Mouse (Mus musculus): ENCODE measurements around the gene Rhov. TPM values are rescaled to one million over a fixed set of nuclear protein-coding genes. Genes with fewer than 3 reads are reported as not detected.
A peak's percentile ranks its signal among the peaks of the same experiment; 100 is the strongest.

Gene Rhov
- polyA plus RNA-seq, 1 experiment from 2014 or later = 0.19 TPM

DNA sequence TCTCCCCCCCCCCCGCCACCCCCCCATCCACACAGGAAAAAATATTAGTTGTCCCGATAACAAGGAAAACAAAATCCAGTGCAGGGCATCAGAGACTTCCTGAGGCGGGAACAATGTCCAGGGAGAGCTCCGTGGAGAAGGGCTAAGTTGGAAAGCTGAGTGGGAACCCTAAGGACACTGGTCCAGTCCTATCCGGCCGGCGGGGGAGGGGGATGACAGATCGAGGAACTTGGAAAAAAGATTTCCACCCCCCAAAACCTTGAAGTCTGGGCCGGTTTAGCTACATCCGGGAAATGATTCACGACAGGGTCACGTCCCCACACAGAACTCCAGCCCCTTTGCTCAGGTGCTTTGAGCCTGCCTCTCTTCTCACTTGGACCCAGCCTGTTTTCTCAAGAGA is 40.5 kb upstream of the Rhov start:
- H3K27ac ChIP-seq (replicated peaks in 1 of 2; ENCODE audit: control insufficient read depth in 1 of 2, insufficient read depth in 1 of 2, low read depth in 2 of 2, low read length in 2 of 2) = peak overlapping the region; percentile 59 to 60

GRCm38 (mm10) chr2:119304798-119305208 is 33.7 kb upstream of the Rhov start:
- no peak overlapping the region for H3K4me2 ChIP-seq (ENCODE audit: low read length)
- ATAC-seq (ENCODE audit: insufficient number of reproducible peaks, insufficient read depth, low FRiP score, low read depth) = no peak
- H3K9me3 ChIP-seq (ENCODE audit: control insufficient read depth, low read length) = no peaks in the 10 kb centered on the region
- WGBS = 15% methylated on average over 3 of the region's 3 CpGs
- peaks cover 17 to 27% of the 10 kb centered on the region in 2 experiments; a peak in 3 of 4 replicates for H3K4me1 ChIP-seq (ENCODE audit: control insufficient read depth in 2 of 2, insufficient read depth in 2 of 2, low read length in 2 of 2)
- 0 out of 4 replicates have a peak overlapping the region, but pooled peaks of 1 of the 2 experiments have one; percentile 24 for H3K27ac ChIP-seq (replicated peaks in 1 of 2; ENCODE audit: control insufficient read depth in 1 of 2, insufficient read depth in 1 of 2, low read depth in 2 of 2, low read length in 2 of 2)
- H3K9ac ChIP-seq (ENCODE audit: low read length) = no peak overlapping the region
- no peaks in the 10 kb centered on the region for H3K36me3 ChIP-seq (ENCODE audit: control insufficient read depth, insufficient read depth, low read length)
- H3K4me3 ChIP-seq (ENCODE audit: control insufficient read depth in 1 of 2, insufficient read depth in 1 of 2, low read depth in 1 of 2, low read length in 2 of 2) = no peak overlapping the region
- no peaks in the 10 kb centered on the region for H3K27me3 ChIP-seq (ENCODE audit: control insufficient read depth, insufficient read depth, low read length)

More for the DNA sequence above, 40.5 kb upstream of the Rhov start:
- Histone ChIP-seq H3K27me3 (ENCODE audit: control insufficient read depth, insufficient read depth, low read length) (no peaks in the 10 kb centered on the region), H3K4me1 (ENCODE audit: control insufficient read depth in 2 of 2, insufficient read depth in 2 of 2, low read length in 2 of 2) (peaks cover 0 to 2% of the 10 kb centered on the region in 2 experiments; a peak in 1 of 4 replicates), H3K9ac (ENCODE audit: low read length) (no peak overlapping the region), H3K4me2 (ENCODE audit: low read length) (no peak overlapping the region), H3K4me3 (ENCODE audit: control insufficient read depth in 1 of 2, insufficient read depth in 1 of 2, low read depth in 1 of 2, low read length in 2 of 2) (no peak overlapping the region), H3K36me3 (ENCODE audit: control insufficient read depth, insufficient read depth, low read length) (no peaks in the 10 kb centered on the region), H3K9me3 (ENCODE audit: control insufficient read depth, low read length) (peaks cover 4% of the 10 kb centered on the region; the same call in 1 of the 2 replicates)
- no peak for ATAC-seq (ENCODE audit: insufficient number of reproducible peaks, insufficient read depth, low FRiP score, low read depth)
- 40% methylated on average over 12 of the region's 12 CpGs for WGBS

DNA sequence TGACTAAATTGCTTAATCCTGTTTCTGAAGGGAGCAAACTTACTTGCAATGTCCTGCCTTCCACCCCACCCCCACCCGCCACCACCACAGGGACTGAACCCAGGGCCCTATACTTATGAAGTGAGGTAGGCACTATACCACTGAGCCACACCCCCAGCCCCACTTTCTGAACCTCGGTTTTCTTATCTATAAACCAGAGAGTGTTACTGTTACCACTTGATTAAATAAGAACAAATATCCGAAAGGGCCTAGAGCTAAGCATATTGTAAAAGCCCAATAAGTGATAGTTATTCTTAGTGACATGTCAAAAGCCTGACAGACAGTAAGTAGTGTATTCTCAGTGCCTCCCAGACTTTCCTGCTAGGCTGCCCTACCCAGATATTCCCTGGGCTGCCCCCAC is 33.3 kb upstream of the Rhov start:
- 42% methylated on average over 3 of the region's 3 CpGs for WGBS
- peaks cover 4% of the 10 kb centered on the region; the same call in 1 of the 2 replicates for H3K36me3 ChIP-seq (ENCODE audit: control insufficient read depth, insufficient read depth, low read length)
- ATAC-seq (ENCODE audit: insufficient number of reproducible peaks, insufficient read depth, low FRiP score, low read depth) = no peak
- no peak overlapping the region for H3K9ac ChIP-seq (ENCODE audit: low read length)
- H3K27ac ChIP-seq (replicated peaks in 1 of 2; ENCODE audit: control insufficient read depth in 1 of 2, insufficient read depth in 1 of 2, low read depth in 2 of 2, low read length in 2 of 2) = no peak overlapping the region
- H3K4me2 ChIP-seq (ENCODE audit: low read length) = no peak overlapping the region
- H3K4me3 ChIP-seq (ENCODE audit: control insufficient read depth in 1 of 2, insufficient read depth in 1 of 2, low read depth in 1 of 2, low read length in 2 of 2) = no peak overlapping the region
- no peaks in the 10 kb centered on the region for H3K9me3 ChIP-seq (ENCODE audit: control insufficient read depth, low read length)
- H3K4me1 ChIP-seq (ENCODE audit: control insufficient read depth in 2 of 2, insufficient read depth in 2 of 2, low read length in 2 of 2) = peaks cover 17 to 31% of the 10 kb centered on the region in 2 experiments; a peak in 3 of 4 replicates
- H3K27me3 ChIP-seq (ENCODE audit: control insufficient read depth, insufficient read depth, low read length) = no peaks in the 10 kb centered on the region

DNA sequence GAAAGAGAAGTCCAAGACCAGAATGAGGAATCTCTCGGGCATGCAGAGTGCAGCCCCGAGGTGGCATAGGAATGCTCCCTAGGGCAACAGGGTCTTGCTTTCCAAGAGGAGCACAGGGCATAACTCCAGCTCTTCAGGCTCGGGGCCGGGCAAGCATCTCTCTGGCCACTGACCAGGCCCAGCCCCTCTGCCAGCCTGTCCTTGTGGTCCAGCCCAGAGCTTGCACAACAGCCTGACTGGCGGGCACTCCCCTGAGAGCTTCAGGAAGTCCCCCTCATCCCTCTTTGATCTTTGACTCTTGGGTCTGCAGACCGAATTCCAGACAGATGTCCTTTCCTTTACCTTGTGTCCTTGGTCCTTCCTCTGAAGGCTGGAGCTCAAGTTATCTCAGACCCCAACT is 31.8 kb upstream of the Rhov start:
- ATAC-seq (ENCODE audit: insufficient number of reproducible peaks, insufficient read depth, low FRiP score, low read depth) = no peak
- Histone ChIP-seq H3K4me1 (ENCODE audit: control insufficient read depth in 2 of 2, insufficient read depth in 2 of 2, low read length in 2 of 2) (peaks cover 17 to 31% of the 10 kb centered on the region in 2 experiments; a peak in 3 of 4 replicates), H3K36me3 (ENCODE audit: control insufficient read depth, insufficient read depth, low read length) (peaks cover 19% of the 10 kb centered on the region), H3K9ac (ENCODE audit: low read length) (no peak overlapping the region), H3K27me3 (ENCODE audit: control insufficient read depth, insufficient read depth, low read length) (no peaks in the 10 kb centered on the region), H3K4me2 (ENCODE audit: low read length) (no peak overlapping the region), H3K4me3 (ENCODE audit: control insufficient read depth in 1 of 2, insufficient read depth in 1 of 2, low read depth in 1 of 2, low read length in 2 of 2) (no peak overlapping the region), H3K9me3 (ENCODE audit: control insufficient read depth, low read length) (no peaks in the 10 kb centered on the region), H3K27ac (replicated peaks in 1 of 2; ENCODE audit: control insufficient read depth in 1 of 2, insufficient read depth in 1 of 2, low read depth in 2 of 2, low read length in 2 of 2) (no peak overlapping the region)
- 65% methylated on average over 6 of the region's 6 CpGs for WGBS

DNA sequence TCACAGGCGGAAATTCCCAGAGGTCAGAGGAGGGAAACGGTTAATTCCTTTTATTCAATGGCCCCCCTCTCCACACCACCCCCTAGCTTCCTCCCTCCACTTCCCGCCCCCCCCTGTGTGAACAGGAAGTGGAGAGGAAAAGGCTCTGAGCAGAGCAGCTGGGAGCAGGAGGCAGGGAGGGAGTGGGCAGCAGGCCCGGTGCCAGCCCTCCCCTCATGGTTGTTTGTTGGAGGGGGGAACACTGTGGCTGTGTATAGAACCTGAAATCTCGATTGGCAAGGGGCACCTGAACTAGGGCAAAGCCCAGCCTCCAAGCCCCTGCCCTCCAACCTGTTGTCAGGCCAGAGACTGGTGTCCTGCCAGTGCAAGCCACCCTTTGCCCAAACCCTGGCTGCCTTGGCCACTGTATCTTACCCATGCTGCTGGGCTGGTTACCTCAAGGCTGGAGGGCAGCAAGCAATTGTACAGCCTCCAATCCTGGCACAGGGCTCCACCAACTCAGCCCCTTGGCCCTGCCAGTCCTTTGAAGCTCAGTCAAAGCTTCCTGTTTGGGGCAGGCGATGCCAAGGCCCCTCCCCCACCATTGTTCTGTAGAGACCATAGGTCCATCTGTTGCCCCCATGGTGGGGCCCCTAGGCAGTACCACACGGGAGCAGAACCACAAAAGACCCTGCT is 29.9 kb upstream of the Rhov start:
- H3K4me3 ChIP-seq (ENCODE audit: control insufficient read depth in 1 of 2, insufficient read depth in 1 of 2, low read depth in 1 of 2, low read length in 2 of 2) = peak overlapping the region in 1 of 2 experiments; percentile 23; a peak in 1 of 4 replicates
- peak overlapping the region; percentile 54 to 70 for H3K27ac ChIP-seq (replicated peaks in 1 of 2; ENCODE audit: control insufficient read depth in 1 of 2, insufficient read depth in 1 of 2, low read depth in 2 of 2, low read length in 2 of 2)
- peak; percentile 50 for ATAC-seq (ENCODE audit: insufficient number of reproducible peaks, insufficient read depth, low FRiP score, low read depth)
- H3K4me2 ChIP-seq (ENCODE audit: low read length) = peak overlapping the region; percentile 59
- 36% methylated on average over 7 of the region's 7 CpGs for WGBS
- H3K27me3 ChIP-seq (ENCODE audit: control insufficient read depth, insufficient read depth, low read length) = no peaks in the 10 kb centered on the region
- H3K36me3 ChIP-seq (ENCODE audit: control insufficient read depth, insufficient read depth, low read length) = peaks cover 36% of the 10 kb centered on the region
- H3K4me1 ChIP-seq (ENCODE audit: control insufficient read depth in 2 of 2, insufficient read depth in 2 of 2, low read length in 2 of 2) = peaks cover 17 to 31% of the 10 kb centered on the region in 2 experiments; a peak in 3 of 4 replicates
- no peaks in the 10 kb centered on the region for H3K9me3 ChIP-seq (ENCODE audit: control insufficient read depth, low read length)
- H3K9ac ChIP-seq (ENCODE audit: low read length) = peak overlapping the region; percentile 59

GRCm38 (mm10) chr2:119299981-119300818 is 29.1 kb upstream of the Rhov start:
- Histone ChIP-seq H3K9me3 (ENCODE audit: control insufficient read depth, low read length) (no peaks in the 10 kb centered on the region), H3K9ac (ENCODE audit: low read length) (peak overlapping the region; percentile 59), H3K4me2 (ENCODE audit: low read length) (peak overlapping the region; percentile 59), H3K36me3 (ENCODE audit: control insufficient read depth, insufficient read depth, low read length) (peaks cover 42% of the 10 kb centered on the region), H3K27me3 (ENCODE audit: control insufficient read depth, insufficient read depth, low read length) (no peaks in the 10 kb centered on the region), H3K27ac (replicated peaks in 1 of 2; ENCODE audit: control insufficient read depth in 1 of 2, insufficient read depth in 1 of 2, low read depth in 2 of 2, low read length in 2 of 2) (peak overlapping the region; percentile 63 to 70), H3K4me3 (ENCODE audit: control insufficient read depth in 1 of 2, insufficient read depth in 1 of 2, low read depth in 1 of 2, low read length in 2 of 2) (peak overlapping the region in 1 of 2 experiments; percentile 23; a peak in 2 of 4 replicates), H3K4me1 (ENCODE audit: control insufficient read depth in 2 of 2, insufficient read depth in 2 of 2, low read length in 2 of 2) (peaks cover 16 to 31% of the 10 kb centered on the region in 2 experiments; a peak in 3 of 4 replicates)
- 3% methylated on average over 15 of the region's 15 CpGs for WGBS
- peak; percentile 82 for ATAC-seq (ENCODE audit: insufficient number of reproducible peaks, insufficient read depth, low FRiP score, low read depth)

GRCm38 (mm10) chr2:119298839-119299238 is 27.8 kb upstream of the Rhov start:
- no peaks in the 10 kb centered on the region for H3K9me3 ChIP-seq (ENCODE audit: control insufficient read depth, low read length)
- peaks cover 56% of the 10 kb centered on the region for H3K36me3 ChIP-seq (ENCODE audit: control insufficient read depth, insufficient read depth, low read length)
- H3K27ac ChIP-seq (replicated peaks in 1 of 2; ENCODE audit: control insufficient read depth in 1 of 2, insufficient read depth in 1 of 2, low read depth in 2 of 2, low read length in 2 of 2) = peak overlapping the region in 1 of 2 experiments; percentile 70; a peak in 2 of 4 replicates
- ATAC-seq (ENCODE audit: insufficient number of reproducible peaks, insufficient read depth, low FRiP score, low read depth) = no peak
- 82% methylated on average over 2 of the region's 2 CpGs for WGBS
- H3K9ac ChIP-seq (ENCODE audit: low read length) = no peak overlapping the region
- peaks cover 11 to 20% of the 10 kb centered on the region in 2 experiments; a peak in 3 of 4 replicates for H3K4me1 ChIP-seq (ENCODE audit: control insufficient read depth in 2 of 2, insufficient read depth in 2 of 2, low read length in 2 of 2)
- no peaks in the 10 kb centered on the region for H3K27me3 ChIP-seq (ENCODE audit: control insufficient read depth, insufficient read depth, low read length)
- no peak overlapping the region for H3K4me3 ChIP-seq (ENCODE audit: control insufficient read depth in 1 of 2, insufficient read depth in 1 of 2, low read depth in 1 of 2, low read length in 2 of 2)
- no peak overlapping the region for H3K4me2 ChIP-seq (ENCODE audit: low read length)
